Mouse (Mus musculus) liver, embryonic 12.5 days (tissue): ENCODE results near the gene Osbpl10. TPM values are rescaled to one million over a fixed set of nuclear protein-coding genes. Genes with fewer than 3 reads are reported as not detected.

Source experiments
- ATAC-seq: fragments of 200-750 bp; cut with Nextera tagmentation; 2 replicates; pipeline ENCODE4 v1.8.0; 2017; ENCODE audit warnings: moderate number of reproducible peaks, mild to moderate bottlenecking, moderate library complexity
- H3K27ac ChIP-seq: fragments of 300-500 bp; sonication (generic); 2 replicates; pipeline ENCODE4 v1.5.1; 2016; ENCODE audit warnings: mild to moderate bottlenecking
- H3K27me3 ChIP-seq: fragments of 300-500 bp; sonication (generic); replicated peaks from 2 replicates; pipeline ENCODE4 v1.6.1; 2016; ENCODE audit warnings: mild to moderate bottlenecking, moderate library complexity
- H3K36me3 ChIP-seq: fragments of 300-500 bp; sonication (generic); 2 replicates; pipeline ENCODE4 v1.6.1; 2016; ENCODE audit warnings: mild to moderate bottlenecking, moderate library complexity
- H3K4me1 ChIP-seq: fragments of 300-500 bp; sonication (generic); 2 replicates; pipeline ENCODE4 v1.6.1; 2016
- H3K4me2 ChIP-seq: fragments of 300-500 bp; sonication (generic); 2 replicates; pipeline ENCODE4 v1.6.1; 2016; ENCODE audit warnings: mild to moderate bottlenecking, moderate library complexity
- H3K4me3 ChIP-seq: fragments of 300-500 bp; sonication (generic); 2 replicates; pipeline ENCODE4 v1.5.1; 2016; ENCODE audit warnings: mild to moderate bottlenecking, moderate library complexity
- H3K9ac ChIP-seq: fragments of 300-500 bp; sonication (generic); 2 replicates; pipeline ENCODE4 v1.6.1; 2016; ENCODE audit warnings: mild to moderate bottlenecking, moderate library complexity
- H3K9me3 ChIP-seq: fragments of 300-500 bp; sonication (generic); replicated peaks from 2 replicates; pipeline ENCODE4 v1.6.1; 2016; ENCODE audit warnings: mild to moderate bottlenecking, moderate library complexity
- WGBS: fragments of 180-500 bp; shearing (Covaris S2); methylation state at CpG from one replicate; pipeline ENCODE4 v1.1.7; 2016; ENCODE audit not compliant: insufficient replicate concordance; 5-methylcytosine and 5-hydroxymethylcytosine counted together
- polyA plus RNA-seq: library from polyadenylated mRNA; unstranded; fragments of >200 nt; fragmentation: Nextera tagmentation; extraction: Ambion mirVana; gene quantifications from 2 replicates; pipeline ENCODE4 v1.2.1, GENCODE M21; 2016

The Osbpl10 gene
- polyA plus RNA-seq, 1 experiment from 2014 or later: 0.55 TPM

- H3K4me3 ChIP-seq: no peak overlapping the region
- no peaks in the 10 kb centered on the region for H3K9me3 ChIP-seq
- no peak overlapping the region for H3K27ac ChIP-seq
- no peak overlapping the region for H3K9ac ChIP-seq
- H3K4me1 ChIP-seq: no peaks in the 10 kb centered on the region
- H3K36me3 ChIP-seq: no peaks in the 10 kb centered on the region
- H3K27me3 ChIP-seq: no peaks in the 10 kb centered on the region
- H3K4me2 ChIP-seq: no peak overlapping the region
- WGBS: 72% methylated on average over 7 of the region's 7 CpGs
- no peak for ATAC-seq
Observed at GRCm38 (mm10) chr9:115039245-115039644, 60.9 kb downstream of the Osbpl10 start.

- no peak for ATAC-seq
- H3K36me3 ChIP-seq: no peaks in the 10 kb centered on the region
- H3K4me3 ChIP-seq: no peak overlapping the region
- 79% methylated on average over 6 of the region's 6 CpGs for WGBS
- no peak overlapping the region for H3K9ac ChIP-seq
- H3K4me1 ChIP-seq: no peaks in the 10 kb centered on the region
- no peaks in the 10 kb centered on the region for H3K9me3 ChIP-seq
- no peak overlapping the region for H3K27ac ChIP-seq
- H3K27me3 ChIP-seq: no peaks in the 10 kb centered on the region
- no peak overlapping the region for H3K4me2 ChIP-seq
Observed at GRCm38 (mm10) chr9:115042571-115042970, 64.2 kb downstream of the Osbpl10 start.

- H3K4me2 ChIP-seq: no peak overlapping the region
- no peak overlapping the region for H3K9ac ChIP-seq
- H3K9me3 ChIP-seq: no peaks in the 10 kb centered on the region
- 72% methylated on average over 13 of the region's 13 CpGs for WGBS
- no peak for ATAC-seq
- no peaks in the 10 kb centered on the region for H3K36me3 ChIP-seq
- no peak overlapping the region for H3K4me3 ChIP-seq
- no peak overlapping the region for H3K27ac ChIP-seq
- 0 out of 2 replicates have a peak, but pooled peaks cover 4% of the 10 kb centered on the region for H3K4me1 ChIP-seq
- H3K27me3 ChIP-seq: no peaks in the 10 kb centered on the region
Observed at GRCm38 (mm10) chr9:115042971-115043706, 64.8 kb downstream of the Osbpl10 start.

GRCm38 (mm10) chr9:115043881-115044770 is 65.8 kb downstream of the Osbpl10 start:
- no peaks in the 10 kb centered on the region for H3K27me3 ChIP-seq
- no peaks in the 10 kb centered on the region for H3K9me3 ChIP-seq
- H3K36me3 ChIP-seq: no peaks in the 10 kb centered on the region
- no peak overlapping the region for H3K4me3 ChIP-seq
- ATAC-seq: no peak
- no peak overlapping the region for H3K9ac ChIP-seq
- no peak overlapping the region for H3K4me2 ChIP-seq
- 64% methylated on average over 8 of the region's 8 CpGs for WGBS
- peaks cover 13% of the 10 kb centered on the region for H3K4me1 ChIP-seq
- H3K27ac ChIP-seq: no peak overlapping the region

DNA sequence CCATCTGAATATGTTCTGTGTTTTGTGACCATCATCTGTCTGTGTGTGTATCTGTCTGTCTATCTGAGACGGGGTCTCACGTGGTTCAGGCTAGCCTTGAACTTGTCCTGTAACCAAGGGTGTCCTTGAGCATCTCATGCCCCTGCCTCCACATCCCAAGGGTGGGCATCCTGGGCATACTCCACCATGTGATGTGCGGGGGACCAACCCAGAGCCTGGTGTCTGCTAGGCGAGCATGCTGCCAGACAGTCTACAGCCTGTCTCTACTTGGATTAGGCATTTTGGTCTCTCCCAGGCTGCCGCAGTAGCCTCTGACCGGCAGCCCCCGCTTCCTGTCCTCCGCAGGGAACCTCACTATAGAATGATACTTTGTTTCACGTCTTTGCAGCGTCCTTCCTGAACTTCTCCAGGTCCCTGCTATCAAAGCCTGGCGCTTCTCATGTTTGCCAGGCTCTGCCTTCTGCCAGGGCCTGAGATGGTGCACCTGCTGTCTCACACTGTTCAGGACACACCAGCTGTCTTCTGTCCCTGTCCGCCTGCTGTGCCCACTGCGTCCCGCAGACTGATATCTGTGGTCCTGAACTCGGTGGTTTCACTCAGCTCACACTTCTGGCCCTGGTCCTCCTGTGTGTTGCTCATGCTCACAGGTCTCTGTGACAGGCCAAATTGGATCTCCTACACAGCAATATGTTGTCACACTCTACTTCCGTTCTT is 66.9 kb downstream of the Osbpl10 start:
- WGBS: 57% methylated on average over 16 of the region's 16 CpGs
- Histone ChIP-seq H3K27ac (no peak overlapping the region), H3K4me2 (no peak overlapping the region), H3K4me3 (no peak overlapping the region), H3K9ac (no peak overlapping the region), H3K9me3 (no peaks in the 10 kb centered on the region), H3K4me1 (peaks cover 14% of the 10 kb centered on the region), H3K36me3 (no peaks in the 10 kb centered on the region), H3K27me3 (no peaks in the 10 kb centered on the region)
- ATAC-seq: no peak

- 77% methylated on average over 8 of the region's 8 CpGs for WGBS
- Histone ChIP-seq H3K4me2 (no peak overlapping the region), H3K27ac (no peak overlapping the region), H3K36me3 (no peaks in the 10 kb centered on the region), H3K27me3 (no peaks in the 10 kb centered on the region), H3K4me3 (no peak overlapping the region), H3K9me3 (no peaks in the 10 kb centered on the region), H3K4me1 (peaks cover 14% of the 10 kb centered on the region), H3K9ac (no peak overlapping the region)
- no peak for ATAC-seq
Observed at GRCm38 (mm10) chr9:115046701-115047100, 68.3 kb downstream of the Osbpl10 start.

DNA sequence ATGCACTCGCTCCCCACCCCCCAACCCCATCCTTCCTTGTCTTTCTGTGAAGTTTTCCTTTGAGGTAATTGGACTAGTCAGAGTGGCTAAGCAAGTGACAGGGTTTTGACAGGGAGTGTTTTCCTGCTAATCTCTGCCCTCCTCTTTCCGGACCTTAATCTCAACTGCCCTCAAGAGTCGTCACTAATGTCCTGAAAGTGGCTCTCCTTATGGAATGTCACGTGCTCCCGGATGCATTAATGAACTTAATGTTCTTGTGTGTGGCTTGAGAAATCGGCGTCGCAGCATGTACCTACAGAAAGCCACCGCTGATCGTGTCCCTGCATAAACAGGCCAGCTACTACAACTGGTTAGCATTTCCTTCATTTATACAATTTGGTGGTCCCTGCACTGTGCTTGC is 70.0 kb downstream of the Osbpl10 start:
- H3K27ac ChIP-seq: no peak overlapping the region
- H3K4me2 ChIP-seq: no peak overlapping the region
- no peak overlapping the region for H3K4me3 ChIP-seq
- H3K4me1 ChIP-seq: peaks cover 14% of the 10 kb centered on the region
- H3K27me3 ChIP-seq: no peaks in the 10 kb centered on the region
- ATAC-seq: no peak
- H3K9ac ChIP-seq: no peak overlapping the region
- no peaks in the 10 kb centered on the region for H3K36me3 ChIP-seq
- WGBS: 50% methylated on average over 10 of the region's 10 CpGs
- H3K9me3 ChIP-seq: no peaks in the 10 kb centered on the region

GRCm38 (mm10) chr9:115048861-115049260 is 70.5 kb downstream of the Osbpl10 start:
- 33% methylated on average over 7 of the region's 7 CpGs for WGBS
- no peaks in the 10 kb centered on the region for H3K9me3 ChIP-seq
- no peaks in the 10 kb centered on the region for H3K36me3 ChIP-seq
- no peak overlapping the region for H3K9ac ChIP-seq
- ATAC-seq: 0 out of 2 replicates have a peak, but pooled peaks have one; percentile 27
- H3K27ac ChIP-seq: no peak overlapping the region
- peak overlapping the region; percentile 26; the same call in 1 of the 2 replicates for H3K4me2 ChIP-seq
- no peak overlapping the region for H3K4me3 ChIP-seq
- H3K4me1 ChIP-seq: peaks cover 14% of the 10 kb centered on the region
- no peaks in the 10 kb centered on the region for H3K27me3 ChIP-seq

- Histone ChIP-seq H3K4me3 (no peak overlapping the region), H3K27ac (no peak overlapping the region), H3K4me1 (peaks cover 14% of the 10 kb centered on the region), H3K9me3 (no peaks in the 10 kb centered on the region), H3K4me2 (no peak overlapping the region), H3K27me3 (no peaks in the 10 kb centered on the region), H3K9ac (no peak overlapping the region), H3K36me3 (no peaks in the 10 kb centered on the region)
- WGBS: 66% methylated on average over 13 of the region's 13 CpGs
- ATAC-seq: no peak
Observed at GRCm38 (mm10) chr9:115049981-115050720, 71.8 kb downstream of the Osbpl10 start.

DNA sequence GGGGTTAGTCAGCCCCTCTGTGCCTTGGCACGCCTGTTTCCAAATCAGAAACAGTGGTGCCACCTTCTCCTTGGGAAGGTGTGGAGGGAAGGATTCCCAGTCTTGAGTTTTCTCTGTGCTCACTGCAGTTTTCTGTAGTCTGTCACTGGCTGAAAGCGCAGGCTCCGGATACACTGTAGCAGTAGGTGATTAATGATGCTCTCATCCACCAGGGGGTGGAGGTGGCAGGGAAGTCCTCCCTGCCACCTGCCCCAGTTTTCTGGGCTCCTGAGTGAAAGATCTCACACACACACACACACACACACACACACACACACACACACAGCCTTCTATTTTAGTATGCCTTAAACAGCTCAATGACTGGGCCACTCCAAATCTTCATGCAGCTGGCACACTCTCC is 73.6 kb downstream of the Osbpl10 start:
- H3K27me3 ChIP-seq: no peaks in the 10 kb centered on the region
- H3K9ac ChIP-seq: no peak overlapping the region
- no peak for ATAC-seq
- no peak overlapping the region for H3K27ac ChIP-seq
- no peaks in the 10 kb centered on the region for H3K9me3 ChIP-seq
- H3K4me2 ChIP-seq: no peak overlapping the region
- WGBS: 76% methylated on average over 3 of the region's 3 CpGs
- H3K4me1 ChIP-seq: peaks cover 14% of the 10 kb centered on the region
- H3K36me3 ChIP-seq: no peaks in the 10 kb centered on the region
- H3K4me3 ChIP-seq: no peak overlapping the region

DNA sequence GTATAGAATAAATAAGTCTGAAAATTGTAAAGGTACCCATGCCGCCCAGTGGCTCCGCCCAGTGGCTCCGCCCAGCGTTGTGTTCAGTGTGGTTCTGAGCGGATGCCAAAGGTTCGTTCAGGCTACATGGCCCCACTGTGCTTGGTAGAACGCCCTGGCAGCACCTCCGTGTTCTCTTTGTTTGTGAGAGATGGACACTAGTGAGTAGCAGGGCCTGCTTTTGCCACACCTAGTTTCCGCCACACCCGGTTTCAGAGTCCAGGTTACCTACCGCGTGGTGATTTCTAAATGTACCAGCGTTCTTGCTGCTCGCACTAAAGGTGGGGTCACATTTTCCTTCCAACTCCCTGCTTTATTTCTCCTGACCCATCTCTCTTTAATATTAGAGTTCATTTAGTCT is 75.4 kb downstream of the Osbpl10 start:
- H3K4me3 ChIP-seq: no peak overlapping the region
- WGBS: 83% methylated on average over 14 of the region's 14 CpGs
- no peak for ATAC-seq
- no peak overlapping the region for H3K27ac ChIP-seq
- no peaks in the 10 kb centered on the region for H3K9me3 ChIP-seq
- no peak overlapping the region for H3K9ac ChIP-seq
- no peaks in the 10 kb centered on the region for H3K36me3 ChIP-seq
- peaks cover 4% of the 10 kb centered on the region; the same call in 1 of the 2 replicates for H3K4me1 ChIP-seq
- no peaks in the 10 kb centered on the region for H3K27me3 ChIP-seq
- no peak overlapping the region for H3K4me2 ChIP-seq
